Mouse (Mus musculus) brain, embryonic 18.5 days (tissue): ENCODE results near the gene Hs6st3.
"Not testable (repeated sequence)": the region's sequence is repeated elsewhere in the genome, so short reads cannot be mapped to it uniquely, and the experiment has no call there.

ENCODE experiments used
- DNase-seq: peaks from one replicate; pipeline ENCODE4 v3.0.0-alpha.2; 2012; ENCODE audit warnings: low read depth, low spot score

Gene Hs6st3

GRCm38 (mm10) chr14:119248001-119248607 is 110.0 kb downstream of the Hs6st3 start:
- DNase-seq, result no peak

GRCm38 (mm10) chr14:119250353-119250752 is 112.2 kb downstream of the Hs6st3 start:
- DNase-seq, result no peak

- no peak for DNase-seq
Observed at GRCm38 (mm10) chr14:119255396-119255795, 117.3 kb downstream of the Hs6st3 start.

GRCm38 (mm10) chr14:119257072-119257471 is 118.9 kb downstream of the Hs6st3 start:
- no peak for DNase-seq

- DNase-seq, result no peak
Observed at GRCm38 (mm10) chr14:119260176-119260962, 122.2 kb downstream of the Hs6st3 start.

- no peak for DNase-seq
Observed at GRCm38 (mm10) chr14:119266334-119266733, 128.2 kb downstream of the Hs6st3 start.

- DNase-seq, result no peak
Observed at GRCm38 (mm10) chr14:119273088-119273487, 134.9 kb downstream of the Hs6st3 start.

GRCm38 (mm10) chr14:119278156-119278555 is 140.0 kb downstream of the Hs6st3 start:
- not testable (repeated sequence) for DNase-seq

GRCm38 (mm10) chr14:119283951-119284350 is 145.8 kb downstream of the Hs6st3 start:
- no peak for DNase-seq

GRCm38 (mm10) chr14:119289668-119290067 is 151.5 kb downstream of the Hs6st3 start:
- no peak for DNase-seq

GRCm38 (mm10) chr14:119294071-119294470 is 155.9 kb downstream of the Hs6st3 start:
- DNase-seq, result no peak

- no peak for DNase-seq
Observed at GRCm38 (mm10) chr14:119306461-119306860, 168.3 kb downstream of the Hs6st3 start.

GRCm38 (mm10) chr14:119318379-119318778 is 180.2 kb downstream of the Hs6st3 start:
- no peak for DNase-seq

- no peak for DNase-seq
Observed at GRCm38 (mm10) chr14:119347236-119347635, 209.1 kb downstream of the Hs6st3 start.

GRCm38 (mm10) chr14:119361414-119361813 is 223.3 kb downstream of the Hs6st3 start:
- no peak for DNase-seq

- DNase-seq, result no peak
Observed at GRCm38 (mm10) chr14:119367866-119368425, 229.8 kb downstream of the Hs6st3 start.

- DNase-seq, result no peak
Observed at GRCm38 (mm10) chr14:119369274-119369673, 231.1 kb downstream of the Hs6st3 start.

- no peak for DNase-seq
Observed at GRCm38 (mm10) chr14:119370013-119370412, 231.9 kb downstream of the Hs6st3 start.

GRCm38 (mm10) chr14:119379303-119379702 is 241.2 kb downstream of the Hs6st3 start:
- no peak for DNase-seq

- no peak for DNase-seq
Observed at GRCm38 (mm10) chr14:119401618-119402017, 263.5 kb downstream of the Hs6st3 start.

- DNase-seq, result no peak
Observed at GRCm38 (mm10) chr14:119409334-119410050, 271.4 kb downstream of the Hs6st3 start.

GRCm38 (mm10) chr14:119422894-119423293 is 284.8 kb downstream of the Hs6st3 start:
- DNase-seq, result peak; percentile 50
